Mouse (Mus musculus): ENCODE data around the gene U2surp. TPM values are rescaled to one million over a fixed set of nuclear protein-coding genes. Genes with fewer than 3 reads are reported as not detected.
"Not testable (repeated sequence)": the region's sequence is repeated elsewhere in the genome, so short reads cannot be mapped to it uniquely, and the experiment has no call there.

Gene U2surp
- polyA plus RNA-seq, 1 experiment = 19.4 TPM

DNA sequence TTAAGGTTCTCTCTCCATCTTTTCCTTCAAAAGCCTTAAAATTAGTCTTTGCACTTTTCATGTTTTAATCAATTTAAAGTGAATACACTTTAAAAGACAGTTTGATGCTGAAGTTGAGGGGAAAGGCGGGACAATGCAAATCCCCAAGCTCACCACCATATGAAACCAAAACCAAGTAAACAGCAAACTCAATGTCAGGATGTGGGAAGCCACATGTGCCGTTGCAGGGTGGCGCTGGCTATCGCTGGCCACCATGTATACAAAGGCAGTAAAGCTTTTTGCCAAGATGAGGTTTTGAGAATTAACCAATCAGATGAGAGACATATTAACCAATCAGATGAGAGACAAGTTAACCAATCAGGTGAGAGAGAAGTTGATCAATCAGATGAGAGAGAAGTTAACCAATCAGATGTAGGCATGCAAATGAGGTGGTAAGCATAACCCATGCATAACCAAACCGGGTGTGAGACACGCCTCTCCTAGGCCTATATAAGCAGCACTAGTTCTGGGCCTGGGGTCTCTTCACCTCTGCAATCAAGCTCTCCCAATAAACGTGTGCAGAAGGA is 42.7 kb downstream of the U2surp start:
- DNase-seq (ENCODE audit: low spot score) = not testable (repeated sequence)

DNA sequence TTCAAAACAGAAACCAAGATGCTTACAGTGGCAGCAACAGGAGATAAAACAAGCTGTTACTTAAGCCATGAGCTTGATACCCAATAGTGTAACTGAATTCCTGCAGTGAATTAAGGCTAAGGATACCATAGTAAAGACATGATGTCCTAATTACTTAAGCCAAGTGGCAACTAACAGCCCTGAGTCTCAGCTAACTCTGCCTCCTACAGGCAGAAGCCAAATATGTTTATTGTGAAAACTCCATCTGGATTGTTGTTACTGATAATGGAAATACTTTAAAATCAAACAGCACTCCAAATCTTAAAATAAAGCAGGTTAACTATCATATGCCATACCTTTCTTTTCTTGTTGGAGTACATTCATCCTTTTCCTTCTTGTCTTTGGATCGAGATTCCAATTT is 47.8 kb downstream of the U2surp start:
- DNase-seq (ENCODE audit: low spot score) = no peak

GRCm38 (mm10) chr9:95451931-95452330 is 59.9 kb downstream of the U2surp start:
- DNase-seq (ENCODE audit: low spot score) = no peak

- DNase-seq (ENCODE audit: low spot score) = no peak
These were observed 61.2 kb downstream of the U2surp start for GRCm38 (mm10) chr9:95450586-95450985.

DNA sequence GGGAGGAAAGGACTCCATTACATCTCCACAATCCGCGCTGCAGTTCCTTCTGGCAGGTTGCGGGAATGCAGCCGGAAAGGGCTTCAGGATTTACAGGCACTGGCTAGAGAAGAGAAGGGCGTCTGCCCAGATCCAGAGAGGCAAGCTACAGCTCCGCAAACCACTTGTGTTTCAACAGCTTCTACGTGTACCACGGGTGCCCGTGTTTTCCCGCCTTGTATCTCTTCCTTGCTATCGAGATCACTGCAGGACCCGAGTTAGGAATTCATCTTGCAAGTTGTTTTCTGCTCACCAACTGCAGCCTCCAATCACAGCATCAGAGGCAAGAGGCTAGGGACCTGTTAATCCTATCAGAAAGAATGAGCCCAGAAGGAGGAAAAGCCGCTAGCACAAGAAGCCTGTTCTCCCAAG is 69.5 kb downstream of the U2surp start:
- no peak for DNase-seq (ENCODE audit: low spot score)

DNA sequence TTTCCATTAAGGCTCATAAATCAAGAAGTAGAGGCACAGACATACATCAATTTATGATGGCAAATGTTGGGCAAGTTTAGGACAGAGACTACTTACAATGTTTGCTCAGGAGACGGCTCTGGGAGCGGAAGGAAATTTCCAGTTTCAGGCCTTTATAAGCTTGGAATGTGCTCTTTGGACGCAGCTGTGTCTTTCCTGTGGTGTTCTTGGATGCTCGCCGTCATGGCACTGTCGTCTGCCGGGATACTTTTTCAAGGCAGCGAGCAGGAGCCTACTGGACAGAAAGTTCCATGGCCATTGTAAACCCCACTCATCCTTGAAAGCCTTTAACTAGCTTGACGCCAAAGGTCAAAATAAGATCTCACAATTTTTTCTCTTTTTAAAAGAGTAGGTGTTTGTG is 73.9 kb downstream of the U2surp start:
- DNase-seq (ENCODE audit: low spot score) = no peak

DNA sequence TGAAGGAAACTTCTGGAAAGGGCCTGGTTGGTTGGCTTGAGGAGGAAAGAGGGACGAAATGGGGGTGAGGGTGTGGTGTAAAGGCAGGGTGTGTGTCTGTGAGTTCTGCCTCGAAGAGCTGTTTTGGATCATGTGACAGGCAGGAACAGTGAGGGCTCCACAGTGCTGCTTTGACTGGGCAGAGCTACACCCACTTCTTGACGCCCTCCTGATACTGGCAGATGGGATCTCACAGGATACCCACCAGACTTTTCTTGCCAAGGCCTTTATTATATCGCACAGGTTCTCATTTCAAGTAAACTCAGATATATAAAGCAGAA is 75.5 kb downstream of the U2surp start:
- DNase-seq (ENCODE audit: low spot score) = no peak

DNA sequence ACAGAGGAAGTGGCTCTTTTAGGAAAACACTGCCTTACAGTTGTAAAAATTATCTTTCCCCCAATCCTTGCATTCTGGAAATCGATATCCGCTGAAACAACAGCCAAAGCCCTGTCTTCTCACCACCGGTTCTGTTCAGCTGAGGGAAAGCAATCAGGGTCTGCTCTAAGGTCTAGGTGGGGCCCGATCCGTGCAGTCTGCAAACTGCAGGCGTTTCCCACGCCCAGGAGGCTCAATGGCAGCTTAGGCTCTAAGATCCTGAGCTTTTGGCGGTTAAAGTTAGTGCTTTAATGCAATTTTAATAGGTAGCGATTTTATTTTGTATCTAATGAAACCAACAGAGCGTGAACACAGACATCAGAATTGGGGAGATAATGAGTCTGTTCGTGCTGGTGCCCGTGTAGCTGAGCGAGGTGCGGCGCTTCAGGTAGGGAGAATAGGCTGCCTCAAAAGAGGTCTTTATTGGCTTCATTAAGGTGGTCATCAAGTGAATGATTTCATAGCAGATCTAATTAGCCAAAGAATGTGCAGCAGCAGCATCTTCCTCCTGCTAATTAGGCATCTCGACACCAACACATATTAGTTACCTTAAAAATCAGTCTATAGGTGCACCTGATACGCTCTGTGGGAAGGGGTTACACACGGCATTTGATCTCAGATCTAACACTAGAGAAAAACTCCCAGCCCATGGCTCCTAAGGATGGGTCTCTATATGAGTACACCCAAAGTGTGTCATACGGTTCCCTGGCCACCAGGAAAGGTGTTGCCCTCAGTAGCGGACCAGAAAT is 76.1 kb downstream of the U2surp start:
- DNase-seq (ENCODE audit: low spot score) = no peak

DNA sequence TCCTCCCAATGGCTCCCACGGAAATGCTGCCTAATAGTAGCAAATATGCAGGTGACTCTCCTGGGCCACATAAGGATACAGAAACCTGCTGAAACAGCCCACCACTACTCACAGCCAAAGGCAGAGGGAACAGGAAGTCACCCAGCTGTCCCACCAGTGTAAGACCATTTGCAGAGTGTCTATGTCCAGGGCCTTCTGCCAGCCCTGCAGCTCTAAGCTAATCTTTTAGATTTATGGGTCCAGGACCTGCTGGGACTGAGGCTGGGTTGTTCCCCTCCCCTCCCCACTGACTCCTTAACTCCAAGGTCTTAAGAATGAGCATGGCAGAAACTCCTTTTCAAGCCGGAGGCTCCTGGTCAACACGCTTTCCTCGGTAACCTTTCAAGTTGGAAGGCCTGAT is 83.5 kb downstream of the U2surp start:
- no peak for DNase-seq (ENCODE audit: low spot score)

GRCm38 (mm10) chr9:95413911-95414310 is 97.9 kb downstream of the U2surp start:
- no peak for DNase-seq (ENCODE audit: low spot score)

DNA sequence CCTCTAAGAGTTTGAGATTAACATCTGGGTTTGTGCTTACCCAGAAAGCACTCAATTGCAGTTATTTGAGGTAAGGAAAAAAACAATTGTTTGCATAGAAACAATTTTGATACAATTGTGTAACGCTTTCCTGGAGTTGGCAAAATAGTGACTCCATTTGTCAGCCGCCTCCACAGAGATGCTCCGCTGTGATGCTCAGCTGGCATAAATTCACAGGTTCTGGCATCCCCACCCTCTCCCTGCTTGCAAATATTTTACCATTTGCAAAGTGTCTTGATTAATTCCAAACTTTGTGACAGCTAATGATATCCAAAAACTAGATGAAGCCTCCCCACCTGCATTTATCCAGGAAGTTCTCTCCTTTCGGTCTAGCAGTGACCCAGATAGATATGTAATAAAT is 99.7 kb downstream of the U2surp start:
- no peak for DNase-seq (ENCODE audit: low spot score)

GRCm38 (mm10) chr9:95407586-95408220 is 104.1 kb downstream of the U2surp start:
- DNase-seq (ENCODE audit: low spot score) = no peak

Other genes starting within 250 kb of the U2surp start
- gene Chst2, start 105.3 kb downstream of the U2surp start, polyA plus RNA-seq (2012; rRNA removed) = 3.1 and 6.5 TPM in 2 replicates
- 0.25 and 0.44 TPM in 2 replicates for gene Paqr9, start 47.7 kb upstream of the U2surp start, polyA plus RNA-seq (2012; rRNA removed)
- gene Pcolce2, start 125.6 kb upstream of the U2surp start, polyA plus RNA-seq (2012; rRNA removed) = 3.4 and 10.0 TPM in 2 replicates
- gene Trpc1, start 238.4 kb upstream of the U2surp start, polyA plus RNA-seq (2012; rRNA removed) = 3.6 and 4.6 TPM in 2 replicates

Data from urinary bladder, adult 2 months (tissue).